Mouse (Mus musculus): ENCODE measurements around the gene Insm1. TPM values are rescaled to one million over a fixed set of nuclear protein-coding genes. Genes with fewer than 3 reads are reported as not detected.

The Insm1 gene
- polyA plus RNA-seq (2016; fragmentation: Nextera tagmentation; extraction: Ambion mirVana): 1.5 and 1.9 TPM in 2 replicates

GRCm38 (mm10) chr2:146221076-146221928 lies at the start of gene Insm1:
Insm1 (plus strand) TSS chr2:146221921.
- H3K4me1 ChIP-seq: peaks cover 62% of the 10 kb centered on the region
- peak; percentile 84 for DNase-seq (ENCODE audit: low spot score)
- under 1% methylated on average over 83 of the region's 86 CpGs for WGBS

GRCm38 (mm10) chr2:146172106-146172505 lies 49.6 kb upstream of the Insm1 start:
- Histone ChIP-seq H3K9me3 (no peaks in the 10 kb centered on the region), H3K27ac (replicated peaks) (no peak overlapping the region), H3K27me3 (replicated peaks; ENCODE audit: low read depth, poor library complexity, severe bottlenecking) (no peaks in the 10 kb centered on the region), H3K4me1 (peaks cover 20% of the 10 kb centered on the region), H3K36me3 (replicated peaks) (no peaks in the 10 kb centered on the region), H3K4me3 (no peak overlapping the region)
- no peak for DNase-seq (ENCODE audit: low spot score)
- WGBS: 46% methylated on average over 4 of the region's 4 CpGs

More at GRCm38 (mm10) chr2:146221076-146221928, at the start of gene Insm1:
- Histone ChIP-seq H3K27ac (replicated peaks) (peak within 1 kb of the TSS; percentile 80), H3K27me3 (replicated peaks; ENCODE audit: low read depth, poor library complexity, severe bottlenecking) (peaks cover 99% of the 10 kb centered on the region), H3K4me3 (peak within 1 kb of the TSS; percentile 65), H3K36me3 (replicated peaks) (no peaks in the 10 kb centered on the region), H3K9me3 (no peaks in the 10 kb centered on the region)

- Histone ChIP-seq H3K9me3 (peaks cover 6% of the 10 kb centered on the region; the same call in 1 of the 2 replicates), H3K4me3 (no peak overlapping the region), H3K36me3 (replicated peaks) (no peaks in the 10 kb centered on the region), H3K27me3 (replicated peaks; ENCODE audit: low read depth, poor library complexity, severe bottlenecking) (no peaks in the 10 kb centered on the region), H3K4me1 (peaks cover 7% of the 10 kb centered on the region), H3K27ac (replicated peaks) (no peak overlapping the region)
- 91% methylated on average over 7 of the region's 7 CpGs for WGBS
- no peak for DNase-seq (ENCODE audit: low spot score)
Observed at GRCm38 (mm10) chr2:146174173-146174572, 47.5 kb upstream of the Insm1 start.

DNA sequence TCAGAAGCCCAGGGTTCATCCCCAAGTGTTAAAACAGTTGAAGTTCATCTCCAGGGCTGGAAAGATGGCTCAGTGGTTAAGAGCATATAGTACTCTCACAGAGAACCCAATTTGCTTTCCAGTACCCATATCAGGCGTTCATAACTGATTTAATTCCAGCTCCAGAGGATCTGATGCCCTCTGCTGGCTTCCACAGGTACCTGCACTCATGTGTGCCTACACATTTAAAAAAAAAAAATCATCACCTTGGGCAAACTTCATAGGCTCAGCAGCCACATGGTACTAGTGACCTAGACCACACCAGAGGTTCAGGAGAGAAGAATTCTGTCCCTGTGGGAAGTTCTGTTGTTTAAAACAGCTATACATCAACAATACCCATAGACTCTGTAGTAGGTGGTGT lies 43.0 kb upstream of the Insm1 start:
- H3K9me3 ChIP-seq: peaks cover 6% of the 10 kb centered on the region; the same call in 1 of the 2 replicates
- WGBS: 79% methylated on average over 1 of the region's 1 CpGs
- DNase-seq (ENCODE audit: low spot score): no peak
- H3K27ac ChIP-seq (replicated peaks): no peak overlapping the region
- no peaks in the 10 kb centered on the region for H3K4me1 ChIP-seq
- H3K36me3 ChIP-seq (replicated peaks): no peaks in the 10 kb centered on the region
- no peak overlapping the region for H3K4me3 ChIP-seq
- H3K27me3 ChIP-seq (replicated peaks; ENCODE audit: low read depth, poor library complexity, severe bottlenecking): no peaks in the 10 kb centered on the region

GRCm38 (mm10) chr2:146183830-146184793 lies 37.6 kb upstream of the Insm1 start:
- 81% methylated on average over 24 of the region's 24 CpGs for WGBS
- Histone ChIP-seq H3K4me3 (no peak overlapping the region), H3K27ac (replicated peaks) (no peak overlapping the region), H3K27me3 (replicated peaks; ENCODE audit: low read depth, poor library complexity, severe bottlenecking) (no peaks in the 10 kb centered on the region), H3K9me3 (no peaks in the 10 kb centered on the region; the same call in 1 of the 2 replicates), H3K4me1 (no peaks in the 10 kb centered on the region), H3K36me3 (replicated peaks) (no peaks in the 10 kb centered on the region)
- DNase-seq (ENCODE audit: low spot score): no peak

GRCm38 (mm10) chr2:146196126-146196525 lies 25.6 kb upstream of the Insm1 start:
- H3K27me3 ChIP-seq (replicated peaks; ENCODE audit: low read depth, poor library complexity, severe bottlenecking): no peaks in the 10 kb centered on the region
- no peak overlapping the region for H3K27ac ChIP-seq (replicated peaks)
- no peak overlapping the region for H3K4me3 ChIP-seq
- 0 out of 2 replicates have a peak, but pooled peaks cover 5% of the 10 kb centered on the region for H3K4me1 ChIP-seq
- H3K9me3 ChIP-seq: no peaks in the 10 kb centered on the region
- 95% methylated on average over 11 of the region's 11 CpGs for WGBS
- no peaks in the 10 kb centered on the region for H3K36me3 ChIP-seq (replicated peaks)
- DNase-seq (ENCODE audit: low spot score): no peak

DNA sequence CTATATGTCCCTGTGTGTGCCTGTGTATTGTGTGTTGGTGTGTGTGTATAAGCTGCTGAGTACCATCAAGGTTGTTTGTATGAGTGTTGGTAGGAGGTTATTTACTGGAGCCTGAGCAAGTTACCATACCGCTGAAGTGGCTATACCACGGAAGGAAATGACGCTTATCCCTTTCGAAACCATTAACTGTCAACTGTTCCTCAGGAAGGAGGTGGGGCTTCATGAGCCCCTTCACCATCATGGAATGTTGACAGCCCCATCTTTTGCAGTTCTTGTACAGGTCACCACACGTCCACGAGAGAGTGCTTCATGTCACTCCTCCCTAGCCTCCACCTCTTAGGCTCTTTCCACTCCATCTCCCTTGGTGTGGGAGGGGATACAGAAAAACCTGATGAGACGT lies 23.8 kb upstream of the Insm1 start:
- no peak overlapping the region for H3K27ac ChIP-seq (replicated peaks)
- H3K4me3 ChIP-seq: no peak overlapping the region
- DNase-seq (ENCODE audit: low spot score): no peak
- WGBS: 83% methylated on average over 7 of the region's 7 CpGs
- no peaks in the 10 kb centered on the region for H3K27me3 ChIP-seq (replicated peaks; ENCODE audit: low read depth, poor library complexity, severe bottlenecking)
- H3K4me1 ChIP-seq: 0 out of 2 replicates have a peak, but pooled peaks cover 5% of the 10 kb centered on the region
- H3K9me3 ChIP-seq: no peaks in the 10 kb centered on the region
- no peaks in the 10 kb centered on the region for H3K36me3 ChIP-seq (replicated peaks)

GRCm38 (mm10) chr2:146210968-146211367 lies 10.8 kb upstream of the Insm1 start:
- H3K4me1 ChIP-seq: peaks cover 6% of the 10 kb centered on the region
- H3K36me3 ChIP-seq (replicated peaks): no peaks in the 10 kb centered on the region
- no peak overlapping the region for H3K4me3 ChIP-seq
- DNase-seq (ENCODE audit: low spot score): no peak
- peaks cover 34% of the 10 kb centered on the region for H3K27me3 ChIP-seq (replicated peaks; ENCODE audit: low read depth, poor library complexity, severe bottlenecking)
- 70% methylated on average over 4 of the region's 4 CpGs for WGBS
- H3K9me3 ChIP-seq: no peaks in the 10 kb centered on the region
- no peak overlapping the region for H3K27ac ChIP-seq (replicated peaks)

DNA sequence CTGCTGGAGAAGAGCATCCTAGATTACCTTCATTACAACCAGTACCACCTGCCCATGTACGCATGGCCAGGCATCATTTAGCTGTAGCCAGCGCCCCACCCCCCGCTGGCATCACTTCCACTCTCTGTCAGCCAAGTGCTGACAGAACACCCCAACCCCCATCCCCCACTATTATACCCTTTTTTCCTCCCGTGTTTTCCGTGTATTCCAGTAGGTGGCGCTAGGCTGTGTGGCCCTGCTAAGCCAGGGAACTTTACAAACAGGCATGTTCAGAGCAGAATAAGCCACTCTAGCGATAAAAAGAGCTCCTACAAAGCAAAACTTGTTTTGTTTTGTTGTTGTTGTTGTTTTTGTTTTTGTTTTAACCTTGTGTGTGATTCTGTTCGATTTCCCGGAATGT lies 7.0 kb upstream of the Insm1 start:
- H3K36me3 ChIP-seq (replicated peaks): no peaks in the 10 kb centered on the region
- no peak overlapping the region for H3K27ac ChIP-seq (replicated peaks)
- no peaks in the 10 kb centered on the region for H3K9me3 ChIP-seq
- H3K4me3 ChIP-seq: no peak overlapping the region
- peaks cover 69% of the 10 kb centered on the region for H3K27me3 ChIP-seq (replicated peaks; ENCODE audit: low read depth, poor library complexity, severe bottlenecking)
- H3K4me1 ChIP-seq: peaks cover 36% of the 10 kb centered on the region
- peak; percentile 66 for DNase-seq (ENCODE audit: low spot score)
- WGBS: 5% methylated on average over 9 of the region's 9 CpGs

GRCm38 (mm10) chr2:146216111-146217064 lies 5.3 kb upstream of the Insm1 start:
- peaks cover 85% of the 10 kb centered on the region for H3K27me3 ChIP-seq (replicated peaks; ENCODE audit: low read depth, poor library complexity, severe bottlenecking)
- no peak overlapping the region for H3K4me3 ChIP-seq
- no peaks in the 10 kb centered on the region for H3K9me3 ChIP-seq
- H3K36me3 ChIP-seq (replicated peaks): no peaks in the 10 kb centered on the region
- WGBS: 16% methylated on average over 14 of the region's 14 CpGs
- H3K4me1 ChIP-seq: peaks cover 47% of the 10 kb centered on the region
- no peak for DNase-seq (ENCODE audit: low spot score)
- no peak overlapping the region for H3K27ac ChIP-seq (replicated peaks)

DNA sequence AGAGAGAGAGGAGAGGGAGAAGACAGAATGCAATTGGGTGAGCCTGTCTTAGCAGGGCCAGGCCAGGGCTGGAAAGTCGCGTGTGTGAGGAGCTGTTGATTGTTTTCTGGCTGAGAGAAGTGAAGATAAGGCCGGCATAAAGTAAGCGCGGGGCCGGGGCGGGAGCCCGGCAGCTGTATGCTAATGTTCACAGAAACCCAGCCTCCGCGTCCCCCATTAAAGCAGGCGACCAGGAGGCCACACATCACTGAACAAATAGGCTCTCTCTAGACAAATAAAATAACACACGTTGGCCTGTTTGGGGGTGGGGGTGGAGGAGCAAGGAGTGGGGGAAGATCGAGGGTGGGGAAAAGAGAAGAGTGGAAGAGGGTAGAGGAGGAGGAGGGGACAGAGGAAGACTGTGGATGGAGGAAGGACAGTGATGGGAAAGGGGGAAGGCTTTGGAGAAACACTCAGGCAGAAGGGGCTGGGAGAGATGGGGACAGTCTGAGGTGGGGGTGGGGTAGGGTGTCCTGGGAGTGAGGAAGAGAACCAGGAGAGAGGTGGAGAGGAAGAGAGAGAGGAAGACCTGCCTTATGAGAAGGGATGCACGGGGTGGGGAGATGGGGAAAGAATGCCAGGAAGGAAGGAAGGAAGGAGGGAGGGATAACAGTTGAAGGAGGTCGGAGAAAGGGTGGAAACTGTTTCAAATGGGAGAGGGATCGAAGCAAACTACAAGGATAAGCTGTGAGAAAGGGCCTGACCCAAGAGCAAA lies 4.3 kb upstream of the Insm1 start:
- peak; percentile 58 for DNase-seq (ENCODE audit: low spot score)
- peaks cover 56% of the 10 kb centered on the region for H3K4me1 ChIP-seq
- peak overlapping the region; percentile 72 for H3K27ac ChIP-seq (replicated peaks)
- H3K9me3 ChIP-seq: no peaks in the 10 kb centered on the region
- WGBS: under 1% methylated on average over 16 of the region's 16 CpGs
- peak overlapping the region; percentile 52 for H3K4me3 ChIP-seq
- H3K36me3 ChIP-seq (replicated peaks): no peaks in the 10 kb centered on the region
- peaks cover 92% of the 10 kb centered on the region for H3K27me3 ChIP-seq (replicated peaks; ENCODE audit: low read depth, poor library complexity, severe bottlenecking)

All from embryonic facial prominence, embryonic 10.5 days (tissue).